Mouse (Mus musculus): ENCODE measurements around the gene Agbl3.

The Agbl3 gene

DNA sequence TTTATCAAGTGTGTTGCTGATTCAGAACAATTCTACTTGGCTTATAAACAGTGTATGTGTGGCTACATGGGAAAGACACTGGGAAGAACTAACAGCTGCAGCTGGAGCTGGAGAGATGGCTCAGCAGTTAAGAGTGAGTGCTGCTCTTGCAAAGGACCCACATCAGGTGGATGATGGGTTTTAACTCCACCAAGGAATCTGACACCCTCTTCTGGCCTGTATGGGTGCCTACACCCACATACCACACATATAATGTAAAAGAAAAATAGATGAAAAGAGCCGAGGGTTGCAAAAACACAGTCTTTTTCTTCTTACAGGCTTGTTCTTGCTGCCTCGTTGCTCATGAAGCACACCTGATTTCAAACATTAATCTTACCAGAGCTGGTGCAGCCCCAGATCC, 125.9 kb downstream of the Agbl3 start:
- no peak for DNase-seq (ENCODE audit: low read depth, low spot score)

DNA sequence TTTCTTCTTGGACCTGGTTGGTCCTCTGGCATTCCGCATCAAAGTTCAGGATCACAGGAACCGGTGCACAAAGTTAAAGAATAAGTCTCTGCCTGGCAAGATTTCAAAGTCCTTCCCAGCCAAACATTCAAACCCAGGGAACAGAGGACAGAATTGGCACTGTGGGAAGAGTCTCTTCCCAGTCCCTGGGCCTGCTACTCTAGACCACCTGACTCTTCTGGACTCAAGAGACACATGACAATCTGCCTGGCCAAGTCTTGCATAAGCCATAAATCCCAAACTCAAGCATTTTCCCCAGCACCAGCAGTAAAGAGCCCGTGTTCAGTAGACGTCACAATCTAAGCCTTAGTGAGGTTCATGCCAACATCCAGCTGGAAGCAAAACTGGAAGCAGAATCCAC, 126.4 kb downstream of the Agbl3 start:
- DNase-seq (ENCODE audit: low read depth, low spot score): no peak

DNA sequence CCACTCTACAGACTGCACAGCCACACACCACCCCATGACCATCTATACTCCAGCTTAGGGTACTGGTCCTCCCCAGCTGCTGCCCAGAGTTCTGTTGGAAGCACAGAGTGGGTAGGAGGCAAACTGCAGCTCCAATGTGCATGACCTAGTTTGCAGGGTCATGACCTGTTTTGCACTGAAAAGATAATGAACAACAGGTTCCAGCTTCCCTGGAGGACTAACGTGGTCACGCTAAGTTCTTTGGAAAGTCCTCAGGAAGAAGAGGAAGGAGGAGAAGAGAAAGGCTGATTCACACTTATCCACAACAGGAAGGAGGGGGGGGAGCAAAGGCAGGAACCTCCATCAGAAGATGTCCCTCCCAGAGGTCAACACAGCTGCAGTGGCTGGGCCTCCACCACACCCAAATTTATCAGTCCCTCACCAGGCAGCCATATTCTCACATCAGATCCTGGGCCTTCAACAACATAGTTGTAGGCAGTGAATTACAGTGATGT, 126.9 kb downstream of the Agbl3 start:
- DNase-seq (ENCODE audit: low read depth, low spot score): no peak

DNA sequence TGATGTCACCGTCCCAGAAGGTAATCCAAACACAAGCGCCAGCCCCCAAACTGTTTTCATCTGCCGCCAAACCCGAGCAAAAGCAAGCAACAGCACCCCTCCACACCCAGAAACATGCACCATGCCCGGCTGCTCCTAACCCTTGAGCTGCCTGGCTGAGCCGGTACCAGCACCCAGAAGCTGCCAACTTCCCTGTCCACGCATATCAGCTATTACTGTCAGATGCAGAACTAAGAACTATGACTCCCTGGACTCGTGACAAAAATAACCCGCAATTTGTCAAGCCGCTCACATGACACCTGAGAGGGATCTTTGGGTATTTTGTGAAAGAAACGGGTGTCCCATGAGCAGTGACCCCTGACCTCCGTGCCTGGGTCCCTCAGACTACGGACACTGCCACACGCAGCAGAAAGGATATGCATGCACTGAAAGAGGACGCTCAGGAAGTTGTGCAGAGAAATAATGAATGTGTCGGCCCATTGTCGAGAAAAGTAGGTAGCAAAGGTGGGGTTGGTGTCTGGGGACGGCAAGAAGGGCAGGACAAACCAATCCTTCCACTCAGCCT, 127.5 kb downstream of the Agbl3 start:
- DNase-seq (ENCODE audit: low read depth, low spot score): no peak

Data from retina, postnatal 7 days (tissue).